Mouse (Mus musculus) olfactory bulb, adult 2 months (tissue): ENCODE measurements around the gene Sp6. TPM values are rescaled to one million over a fixed set of nuclear protein-coding genes. Genes with fewer than 3 reads are reported as not detected.
A peak's percentile ranks its signal among the peaks of the same experiment; 100 is the strongest.

Source experiments
- H3K27ac ChIP-seq: fragments of 200-500 bp; 2 replicates; pipeline ENCODE4 v1.5.1; 2012; ENCODE audit warnings: low read depth, low read length; ENCODE audit not compliant: insufficient read depth
- H3K4me1 ChIP-seq: fragments of 200-500 bp; 2 replicates; pipeline ENCODE4 v1.6.1; 2012; ENCODE audit warnings: low read length; ENCODE audit not compliant: control insufficient read depth, insufficient read depth
- H3K4me3 ChIP-seq: fragments of 200-500 bp; 2 replicates; pipeline ENCODE4 v1.5.1; 2012; ENCODE audit warnings: mild to moderate bottlenecking, low read depth, low read length, moderate library complexity; ENCODE audit not compliant: insufficient read depth
- CTCF ChIP-seq: fragments of 200-500 bp; IDR thresholded peaks from 2 replicates; pipeline ENCODE4 v1.5.1; 2012; ENCODE audit warnings: low read depth, mild to moderate bottlenecking, low read length, moderate library complexity; ENCODE audit not compliant: insufficient read depth
- POLR2A ChIP-seq: fragments of 200-500 bp; IDR thresholded peaks from 2 replicates; pipeline ENCODE4 v1.6.1; 2012; ENCODE audit warnings: mild to moderate bottlenecking, low read depth, low read length, moderate library complexity; ENCODE audit not compliant: insufficient read depth
- WGBS: fragments of 180-500 bp; shearing (Covaris S2); methylation state at CpG from one replicate; pipeline ENCODE4 v1.1.7; 2018; 5-methylcytosine and 5-hydroxymethylcytosine counted together
- polyA plus RNA-seq: library from polyadenylated mRNA; stranded (reverse); fragments of >200 nt; gene quantifications from 2 replicates; pipeline ENCODE4 v1.2.4, GENCODE M21; 2012; ENCODE audit warnings: low replicate concordance; ENCODE audit not compliant: missing spikeins, insufficient read depth, insufficient read length

The Sp6 gene
- polyA plus RNA-seq, 1 experiment = not detected

GRCm38 (mm10) chr11:97049492-97050085 lies 36.4 kb downstream of the Sp6 start:
- Histone ChIP-seq H3K4me1 (peaks cover 22% of the 10 kb centered on the region), H3K27ac (no peak overlapping the region), H3K4me3 (no peak overlapping the region)
- TF ChIP-seq POLR2A (no peak), CTCF (no peak)
- 83% methylated on average over 6 of the region's 6 CpGs for WGBS

GRCm38 (mm10) chr11:97050216-97050943 lies 37.2 kb downstream of the Sp6 start, which contains the start of gene Osbpl7:
Osbpl7 (plus strand) TSS chr11:97050628.
- WGBS = 4% methylated on average over 18 of the region's 18 CpGs
- H3K4me3 ChIP-seq = peak within 1 kb of the TSS; percentile 64
- no peak within 1 kb of the TSS for H3K27ac ChIP-seq
- peaks cover 20% of the 10 kb centered on the region for H3K4me1 ChIP-seq
- TF ChIP-seq CTCF (no peak), POLR2A (no peak)

GRCm38 (mm10) chr11:97050944-97051586 lies 37.9 kb downstream of the Sp6 start:
- Histone ChIP-seq H3K4me1 (peaks cover 20% of the 10 kb centered on the region), H3K27ac (no peak overlapping the region), H3K4me3 (peak overlapping the region; percentile 64)
- WGBS = 6% methylated on average over 13 of the region's 13 CpGs
- TF ChIP-seq CTCF (no peak), POLR2A (no peak)

- TF ChIP-seq POLR2A = no peak
- no peak for TF ChIP-seq CTCF
- Histone ChIP-seq H3K4me1 (peaks cover 20% of the 10 kb centered on the region), H3K27ac (no peak overlapping the region), H3K4me3 (no peak overlapping the region)
- 42% methylated on average over 11 of the region's 11 CpGs for WGBS
Measured at GRCm38 (mm10) chr11:97052219-97052646, 39.0 kb downstream of the Sp6 start.

- H3K4me1 ChIP-seq = no peaks in the 10 kb centered on the region
- no peak overlapping the region for H3K27ac ChIP-seq
- no peak overlapping the region for H3K4me3 ChIP-seq
- no peak for TF ChIP-seq CTCF
- no peak for TF ChIP-seq POLR2A
- 55% methylated on average over 9 of the region's 9 CpGs for WGBS
Measured at GRCm38 (mm10) chr11:97063274-97063920, 50.2 kb downstream of the Sp6 start.

- TF ChIP-seq POLR2A = no peak
- TF ChIP-seq CTCF = no peak
- H3K4me1 ChIP-seq = no peaks in the 10 kb centered on the region
- no peak overlapping the region for H3K4me3 ChIP-seq
- H3K27ac ChIP-seq = no peak overlapping the region
- WGBS = 87% methylated on average over 3 of the region's 3 CpGs
Measured at GRCm38 (mm10) chr11:97063921-97064295, 50.7 kb downstream of the Sp6 start.

- H3K4me3 ChIP-seq = no peak overlapping the region
- TF ChIP-seq CTCF = no peak
- TF ChIP-seq POLR2A = no peak
- H3K4me1 ChIP-seq = no peaks in the 10 kb centered on the region
- H3K27ac ChIP-seq = no peak overlapping the region
- 92% methylated on average over 12 of the region's 12 CpGs for WGBS
Measured at GRCm38 (mm10) chr11:97065538-97066295, 52.5 kb downstream of the Sp6 start.

- TF ChIP-seq POLR2A (no peak), CTCF (no peak)
- WGBS = 74% methylated on average over 22 of the region's 22 CpGs
- Histone ChIP-seq H3K4me1 (no peaks in the 10 kb centered on the region), H3K27ac (no peak overlapping the region), H3K4me3 (no peak overlapping the region)
Measured at GRCm38 (mm10) chr11:97066656-97067360, 53.6 kb downstream of the Sp6 start.
